Mouse (Mus musculus): Measurements from ENCODE around the gene Rb1. TPM values are rescaled to one million over a fixed set of nuclear protein-coding genes. Genes with fewer than 3 reads are reported as not detected.

Rb1 gene
- total RNA-seq, 2 experiments from 2014 or later, result 29.7 to 30.5 TPM

GRCm38 (mm10) chr14:73363782-73364181, 38.2 kb upstream of the Rb1 start:
- H3K27ac ChIP-seq, result no peak overlapping the region

DNA sequence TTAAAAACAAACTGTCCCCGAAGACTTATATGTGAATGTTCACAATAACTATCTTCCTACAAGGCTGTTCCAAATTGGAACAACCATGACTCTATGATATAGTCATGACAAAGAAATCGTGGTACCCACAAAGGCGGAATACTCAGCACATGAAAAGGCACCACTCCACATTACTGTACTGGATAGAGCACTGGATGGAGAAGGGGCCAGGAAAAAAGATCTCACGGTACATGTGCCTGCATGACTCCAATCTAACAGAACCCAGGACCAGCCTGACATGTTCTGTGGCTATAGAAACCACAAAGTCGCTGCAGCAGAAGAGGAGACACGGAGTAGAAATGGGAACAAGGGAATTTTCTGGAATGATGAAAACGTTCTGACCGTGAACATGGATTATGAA, 29.1 kb upstream of the Rb1 start:
- Histone ChIP-seq H3K4me3 (no peak overlapping the region), H3K27ac (no peak overlapping the region)
- no peak for TF ChIP-seq CTCF (IDR thresholded peaks at IDR 0.05)
- DNase-seq (ENCODE audit: extremely low spot score in 1 of 2, low spot score in 2 of 2), result no peak
- intact Hi-C loops (cut with DNase I), result no loop called here

More at GRCm38 (mm10) chr14:73363782-73364181, 38.2 kb upstream of the Rb1 start:
- H3K4me3 ChIP-seq, result no peak overlapping the region
- no peak for DNase-seq (ENCODE audit: extremely low spot score in 1 of 2, low spot score in 2 of 2)
- intact Hi-C loops (cut with DNase I), result no loop called here
- no peak for TF ChIP-seq CTCF (IDR thresholded peaks at IDR 0.05)

- no peak overlapping the region for H3K4me3 ChIP-seq
- intact Hi-C loops (cut with DNase I), result no loop called here
- TF ChIP-seq CTCF (IDR thresholded peaks at IDR 0.05), result no peak
- DNase-seq (ENCODE audit: extremely low spot score in 1 of 2, low spot score in 2 of 2), result no peak
- H3K27ac ChIP-seq, result no peak overlapping the region
Measured at GRCm38 (mm10) chr14:73351118-73351517, 25.5 kb upstream of the Rb1 start.

DNA sequence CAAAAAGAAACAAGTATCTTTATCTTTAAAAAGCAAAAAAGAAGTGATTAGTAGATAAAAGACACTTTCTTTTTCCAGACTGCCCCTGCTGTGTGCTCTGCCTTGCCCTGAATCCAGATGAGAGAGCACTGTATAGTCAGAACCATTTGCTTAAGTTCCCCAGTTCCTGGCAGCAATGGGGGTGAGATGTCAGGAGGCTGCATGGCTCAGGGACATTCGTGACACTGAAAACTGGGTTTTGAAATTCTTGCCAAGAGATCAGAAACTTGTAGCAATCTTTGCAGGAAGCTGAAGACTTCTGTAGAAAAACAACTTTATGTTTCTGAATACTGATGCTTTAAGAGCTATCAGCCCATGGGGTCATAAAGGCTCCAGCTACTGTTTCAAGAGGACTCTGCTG, 24.4 kb upstream of the Rb1 start:
- no peak overlapping the region for H3K27ac ChIP-seq
- DNase-seq (ENCODE audit: extremely low spot score in 1 of 2, low spot score in 2 of 2), result no peak
- H3K4me3 ChIP-seq, result no peak overlapping the region
- no peak for TF ChIP-seq CTCF (IDR thresholded peaks at IDR 0.05)
- intact Hi-C loops (cut with DNase I), result no loop called here

DNA sequence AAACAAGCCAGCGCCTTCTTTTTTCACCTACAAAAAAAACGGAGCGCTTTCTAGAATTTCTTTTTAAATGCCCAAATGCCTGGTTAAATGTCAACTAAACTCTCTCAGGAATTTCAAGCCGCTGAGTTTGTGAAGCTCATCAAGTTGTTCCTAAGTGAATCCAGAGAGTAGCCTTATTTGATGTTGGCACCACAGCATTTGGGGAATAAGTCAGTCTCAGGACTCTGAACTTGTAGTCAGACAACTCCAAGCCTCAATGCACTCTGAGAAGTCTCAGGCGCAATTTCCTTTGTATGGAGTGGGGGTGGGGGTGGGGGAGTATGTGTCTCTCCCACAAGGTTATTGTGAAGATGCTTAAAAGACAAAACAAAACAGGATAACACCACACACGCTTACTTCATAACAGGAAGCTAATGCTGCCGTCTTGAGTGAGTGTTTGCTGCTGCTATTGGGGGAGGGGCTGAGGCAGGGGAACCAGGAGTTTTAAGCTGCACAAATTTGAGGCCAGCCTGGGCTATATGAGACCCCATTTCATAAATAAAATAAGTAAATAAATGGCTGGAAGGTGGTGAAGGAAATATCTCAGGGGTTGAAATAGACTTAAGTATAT, 23.5 kb upstream of the Rb1 start:
- intact Hi-C loops (cut with DNase I), result no loop called here
- no peak overlapping the region for H3K4me3 ChIP-seq
- no peak for TF ChIP-seq CTCF (IDR thresholded peaks at IDR 0.05)

DNA sequence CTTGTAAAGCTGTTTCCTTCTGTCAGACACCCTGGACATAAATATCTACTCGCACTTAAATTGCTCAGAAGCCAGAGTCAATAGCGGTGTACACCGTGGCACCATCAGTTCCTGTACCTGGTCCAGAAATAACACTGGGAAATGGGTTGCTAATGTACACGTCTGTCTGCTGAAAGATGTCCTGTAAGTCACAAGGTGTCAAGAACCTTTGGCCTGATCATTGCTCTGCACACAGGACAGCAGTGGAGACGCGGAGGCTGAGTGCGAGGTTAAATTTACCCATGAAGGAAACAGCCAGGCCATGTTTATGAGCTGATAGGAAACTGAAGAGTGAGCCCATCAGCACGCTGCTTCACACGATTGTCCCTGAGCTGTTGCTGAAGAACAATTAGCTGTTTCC, 21.7 kb upstream of the Rb1 start:
- intact Hi-C loops (cut with DNase I), result no loop called here

More for the DNA sequence above, 23.5 kb upstream of the Rb1 start:
- DNase-seq (ENCODE audit: extremely low spot score in 1 of 2, low spot score in 2 of 2), result no peak
- no peak overlapping the region for H3K27ac ChIP-seq

DNA sequence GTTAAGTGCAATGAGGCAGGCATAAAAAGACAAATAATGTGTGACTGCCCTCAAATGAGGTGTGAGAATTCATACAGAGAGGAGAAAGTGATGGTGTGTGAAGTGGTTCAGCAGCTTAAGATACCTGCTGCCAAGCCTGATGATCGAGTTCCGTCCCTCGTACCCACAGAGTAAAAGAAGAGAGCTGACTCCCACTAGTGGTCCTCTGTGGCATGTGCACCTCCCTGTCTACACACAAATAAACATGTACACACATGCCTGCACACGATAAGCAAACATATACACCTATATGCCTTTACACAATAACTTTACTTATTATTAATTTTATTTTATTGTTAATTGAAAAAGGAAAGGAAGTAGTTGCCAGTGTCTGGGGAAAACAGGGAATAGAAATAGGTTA, 20.0 kb upstream of the Rb1 start:
- H3K4me3 ChIP-seq, result no peak overlapping the region
- peak; percentile 13 for TF ChIP-seq CTCF (IDR thresholded peaks at IDR 0.05)
- no peak overlapping the region for H3K27ac ChIP-seq
- DNase-seq (ENCODE audit: extremely low spot score in 1 of 2, low spot score in 2 of 2), result no peak
- intact Hi-C loops (cut with DNase I), result no loop called here

More for the DNA sequence above, 21.7 kb upstream of the Rb1 start:
- Histone ChIP-seq H3K27ac (no peak overlapping the region), H3K4me3 (no peak overlapping the region)
- TF ChIP-seq CTCF (IDR thresholded peaks at IDR 0.05), result no peak
- DNase-seq (ENCODE audit: extremely low spot score in 1 of 2, low spot score in 2 of 2), result no peak

DNA sequence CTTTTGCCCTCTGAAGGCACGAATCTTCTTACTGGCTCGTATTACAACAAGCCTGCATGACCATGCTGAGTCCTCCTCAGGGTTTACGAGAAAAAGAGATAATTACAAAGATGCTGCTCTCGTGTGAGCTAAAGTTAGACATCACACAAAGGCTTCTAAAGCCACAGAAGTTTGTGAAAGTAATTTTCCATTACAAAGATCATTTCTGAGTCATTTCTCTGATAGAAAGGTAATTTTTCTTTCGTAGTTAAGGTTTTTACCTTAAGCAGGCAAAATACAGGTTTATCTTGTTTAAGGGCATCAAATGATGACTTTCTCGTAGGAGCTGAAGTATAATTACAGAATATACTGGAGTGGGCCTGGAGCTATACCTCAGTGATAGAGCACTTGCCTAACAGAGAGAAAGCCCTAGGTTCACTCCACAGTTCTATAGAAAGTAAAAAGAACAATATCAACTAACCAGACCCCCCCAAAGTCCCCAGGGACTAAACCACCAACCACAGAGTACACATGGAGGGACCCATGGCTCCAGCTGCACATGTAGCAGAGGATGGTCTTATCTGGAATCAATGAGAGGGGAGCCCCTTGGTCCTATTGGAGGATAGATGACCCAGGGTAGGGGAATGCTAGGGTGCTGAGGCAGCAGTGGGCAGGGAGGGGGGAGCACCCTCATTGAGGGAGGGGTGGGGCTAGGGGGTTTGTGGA, 14.6 kb upstream of the Rb1 start:
- H3K27ac ChIP-seq, result no peak overlapping the region
- H3K4me3 ChIP-seq, result no peak overlapping the region
- TF ChIP-seq CTCF (IDR thresholded peaks at IDR 0.05), result no peak
- no peak for DNase-seq (ENCODE audit: extremely low spot score in 1 of 2, low spot score in 2 of 2)
- intact Hi-C loops (cut with DNase I), result no loop called here

DNA sequence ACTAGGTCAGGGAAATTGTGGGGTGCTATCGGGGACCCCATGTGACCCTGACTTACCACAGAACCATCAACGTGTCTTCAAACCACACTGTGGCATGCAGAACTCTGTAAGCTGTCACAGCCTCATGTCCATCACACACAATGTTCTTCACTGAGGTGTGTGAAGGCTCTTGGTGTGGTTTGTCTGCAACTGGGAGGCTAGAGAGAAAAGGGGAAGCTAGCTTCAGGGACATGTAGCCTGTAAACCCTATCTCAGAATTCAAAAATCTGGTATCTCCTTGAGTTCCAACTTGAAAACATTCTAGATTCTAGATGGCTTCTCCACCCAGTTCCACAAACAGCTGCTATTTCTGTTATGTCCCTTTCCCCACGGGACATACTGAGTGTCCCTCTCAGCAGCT, 14.0 kb upstream of the Rb1 start:
- no peak overlapping the region for H3K4me3 ChIP-seq
- DNase-seq (ENCODE audit: extremely low spot score in 1 of 2, low spot score in 2 of 2), result no peak
- intact Hi-C loops (cut with DNase I), result no loop called here
- no peak for TF ChIP-seq CTCF (IDR thresholded peaks at IDR 0.05)
- H3K27ac ChIP-seq, result no peak overlapping the region

DNA sequence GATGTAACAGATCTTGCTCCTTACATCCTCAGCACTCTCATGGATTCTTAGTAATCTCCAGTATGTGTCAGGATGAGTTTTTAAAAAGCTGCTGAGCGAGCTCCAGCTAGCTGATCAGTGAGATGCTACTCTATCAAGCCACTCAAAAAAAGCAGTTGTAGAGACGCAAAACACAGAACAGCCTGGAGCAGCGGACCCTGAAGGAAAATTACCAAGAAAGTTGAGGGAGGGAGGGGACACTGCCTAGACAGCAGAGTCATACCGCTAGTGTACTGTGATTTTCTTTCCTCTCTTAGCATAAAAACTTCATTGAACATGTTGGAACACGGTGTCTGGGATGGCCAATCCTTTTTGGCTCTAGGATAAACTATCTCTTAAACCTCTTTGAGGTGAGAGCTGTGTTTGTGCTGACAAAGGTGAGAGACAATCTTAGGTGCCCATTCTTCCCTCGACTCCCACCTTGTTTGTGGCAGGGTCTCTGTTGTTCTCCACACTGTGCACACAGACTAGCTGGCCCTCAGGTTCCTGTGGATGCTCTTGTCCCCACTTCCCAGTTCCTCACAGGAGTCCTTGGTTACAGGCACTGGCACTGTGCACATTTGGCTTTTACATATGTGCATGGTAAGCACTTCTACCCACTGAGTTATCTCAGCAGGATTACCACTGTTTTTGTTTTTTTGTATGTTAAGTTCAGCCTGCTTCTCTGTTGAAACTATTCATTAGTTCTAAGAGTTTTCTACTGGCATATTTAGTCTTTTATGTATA, 10.9 kb upstream of the Rb1 start:
- intact Hi-C loops (cut with DNase I), result no loop called here
- no peak overlapping the region for H3K27ac ChIP-seq
- no peak overlapping the region for H3K4me3 ChIP-seq
- DNase-seq (ENCODE audit: extremely low spot score in 1 of 2, low spot score in 2 of 2), result no peak
- TF ChIP-seq CTCF (IDR thresholded peaks at IDR 0.05), result no peak

DNA sequence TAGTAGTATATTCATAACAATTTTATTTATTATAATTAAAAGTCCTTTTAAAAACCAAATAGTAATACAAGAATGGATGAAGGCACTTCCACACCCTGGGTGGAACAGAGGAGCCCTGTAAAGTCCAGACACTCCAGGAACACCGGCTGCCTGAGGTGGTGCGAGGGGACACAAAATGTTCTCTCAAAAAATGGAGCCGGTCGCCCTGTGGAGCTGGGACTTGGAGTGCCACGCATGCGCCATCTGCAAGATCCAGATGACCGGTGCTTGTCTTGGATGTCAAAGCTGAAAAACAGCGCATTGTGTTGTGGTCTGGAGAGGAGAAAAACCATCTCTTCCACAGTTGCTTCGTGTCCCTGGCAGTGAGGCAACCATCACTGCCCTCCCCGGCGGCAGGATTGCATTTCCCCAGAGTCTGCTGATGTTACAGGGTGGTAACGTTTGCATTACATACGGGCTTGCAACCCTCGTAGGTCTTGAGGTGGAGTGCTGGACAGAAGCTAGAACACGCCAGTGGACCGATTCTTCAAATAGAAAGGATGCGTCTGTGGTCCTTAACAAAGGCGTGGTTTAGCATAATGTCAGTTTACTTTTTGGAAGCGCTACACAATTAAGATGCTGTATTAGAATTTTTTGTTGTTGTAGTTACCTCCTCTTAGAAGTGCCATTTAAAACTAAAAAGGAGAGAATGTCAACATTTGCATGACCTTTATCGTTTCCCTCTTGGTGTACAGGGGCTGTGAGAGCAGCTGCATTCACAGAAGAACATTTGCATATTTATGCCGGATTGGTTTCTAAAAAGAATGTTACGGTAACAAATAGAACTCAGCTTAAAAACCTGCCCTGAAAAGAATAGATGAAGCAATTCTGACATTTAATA, 9.5 kb upstream of the Rb1 start:
- DNase-seq (ENCODE audit: extremely low spot score in 1 of 2, low spot score in 2 of 2), result no peak
- TF ChIP-seq CTCF (IDR thresholded peaks at IDR 0.05), result no peak
- intact Hi-C loops (cut with DNase I), result no loop called here

More for the DNA sequence above, 9.5 kb upstream of the Rb1 start:
- Histone ChIP-seq H3K4me3 (no peak overlapping the region), H3K27ac (0 out of 2 replicates have a peak overlapping the region, but pooled peaks have one; percentile 10)
